Mouse (Mus musculus) MEL (cell line): ENCODE data around the gene Rps19. TPM values are rescaled to one million over a fixed set of nuclear protein-coding genes. Genes with fewer than 3 reads are reported as not detected.

Source experiments
- DNase-seq: peaks from one replicate; pipeline ENCODE4 v3.0.0; 2011; ENCODE audit warnings: low read depth, low spot score
- H3K27ac ChIP-seq: 2 replicates; pipeline ENCODE4 v1.5.1; 2012; ENCODE audit warnings: low read depth, mild to moderate bottlenecking, control low read depth, low read length, moderate library complexity; ENCODE audit not compliant: control insufficient read depth
- H3K27me3 ChIP-seq, 2 experiments: fragments of 150-350 bp in 1 of 2; sonication (generic) in 1 of 2; 2 replicates each; pipeline ENCODE4 v1.6.1; 2012; ENCODE audit warnings: low read length in 2 of 2, mild to moderate bottlenecking in 2 of 2, improper control_type of control experiment in 1 of 2, moderate library complexity in 1 of 2; ENCODE audit not compliant: insufficient read depth in 2 of 2, control insufficient read depth in 1 of 2
- H3K36me3 ChIP-seq, 2 experiments: 2 replicates each; pipeline ENCODE4 v1.6.1; 2012 to 2014; ENCODE audit warnings: low read length in 2 of 2, improper control_type of control experiment in 1 of 2, inconsistent platforms in 1 of 2, mild to moderate bottlenecking in 1 of 2; ENCODE audit not compliant: insufficient read depth in 2 of 2, control insufficient read depth in 1 of 2
- H3K4me1 ChIP-seq, 2 experiments: fragments of 150-350 bp in 1 of 2; sonication (generic) in 1 of 2; 2 replicates each; pipeline ENCODE4 v1.6.1; 2012; ENCODE audit warnings: low read length in 2 of 2, improper control_type of control experiment in 1 of 2, mild to moderate bottlenecking in 1 of 2; ENCODE audit not compliant: insufficient read depth in 2 of 2, control insufficient read depth in 1 of 2
- H3K4me3 ChIP-seq, 2 experiments: fragments of 150-350 bp in 1 of 2; sonication (generic) in 1 of 2; 2 replicates each; pipeline ENCODE4 v1.5.1; 2012; ENCODE audit warnings: low read depth in 2 of 2, low read length in 2 of 2, mild to moderate bottlenecking in 2 of 2, moderate library complexity in 2 of 2, control low read depth in 1 of 2, improper control_type of control experiment in 1 of 2; ENCODE audit not compliant: control insufficient read depth in 1 of 2, insufficient read depth in 1 of 2
- H3K79me2 ChIP-seq: 2 replicates; pipeline ENCODE4 v1.6.1; 2012; ENCODE audit warnings: mild to moderate bottlenecking, low read length, moderate library complexity; ENCODE audit not compliant: control insufficient read depth, poor library complexity, insufficient read depth
- H3K9ac ChIP-seq: 2 replicates; pipeline ENCODE4 v1.6.1; 2012; ENCODE audit warnings: low read depth, mild to moderate bottlenecking, control low read depth, low read length, moderate library complexity; ENCODE audit not compliant: control insufficient read depth, poor library complexity, severe bottlenecking
- H3K9me3 ChIP-seq: fragments of 150-350 bp; sonication (generic); replicated peaks from 2 replicates; pipeline ENCODE4 v1.6.1; 2012; ENCODE audit warnings: mild to moderate bottlenecking, low read length, improper control_type of control experiment, moderate library complexity; ENCODE audit not compliant: insufficient read depth
- BHLHE40 ChIP-seq: IDR thresholded peaks from 2 replicates; pipeline ENCODE4 v1.6.1; 2012; ENCODE audit warnings: low read depth, mild to moderate bottlenecking, inconsistent platforms, low read length, improper control_type of control experiment, borderline replicate concordance
- CHD1 ChIP-seq: IDR thresholded peaks from 2 replicates; pipeline ENCODE4 v1.6.1; 2012; ENCODE audit warnings: low read depth, mild to moderate bottlenecking, inconsistent platforms, low read length, improper control_type of control experiment
- CHD2 ChIP-seq: IDR thresholded peaks from 2 replicates; pipeline ENCODE4 v1.6.1; 2011; ENCODE audit warnings: low read length, improper control_type of control experiment
- CTCF ChIP-seq, 3 experiments: IDR thresholded peaks in 2 of 3; conservative IDR thresholded peaks in 1 of 3; 2 replicates each; pipeline ENCODE4 v1.5.1; 2011 to 2012; ENCODE audit warnings: low read length in 3 of 3, low read depth in 2 of 3, mild to moderate bottlenecking in 2 of 3, improper control_type of control experiment in 1 of 3, inconsistent platforms in 1 of 3, mixed read lengths in 1 of 3, moderate library complexity in 1 of 3; ENCODE audit not compliant: control insufficient read depth in 1 of 3, insufficient read depth in 1 of 3, poor library complexity in 1 of 3, severe bottlenecking in 1 of 3
- E2F4 ChIP-seq: IDR thresholded peaks from 2 replicates; pipeline ENCODE4 v1.6.1; 2011; ENCODE audit warnings: low read depth, low read length, improper control_type of control experiment, borderline replicate concordance
- ELF1 ChIP-seq: IDR thresholded peaks from 2 replicates; pipeline ENCODE4 v1.6.1; 2014; ENCODE audit warnings: low read depth, mild to moderate bottlenecking, inconsistent platforms, low read length, improper control_type of control experiment, moderate library complexity
- EP300 ChIP-seq, 2 experiments: IDR thresholded peaks; 2 replicates each; pipeline ENCODE4 v1.6.1; 2011; ENCODE audit warnings: improper control_type of control experiment in 2 of 2, low read length in 2 of 2, low read depth in 1 of 2, mild to moderate bottlenecking in 1 of 2
- ETS1 ChIP-seq: IDR thresholded peaks from 2 replicates; pipeline ENCODE4 v1.6.1; 2012; ENCODE audit warnings: low read depth, mild to moderate bottlenecking, inconsistent platforms, low read length, improper control_type of control experiment, moderate library complexity
- GABPA ChIP-seq: IDR thresholded peaks from 2 replicates; pipeline ENCODE4 v1.6.1; 2012; ENCODE audit warnings: low read depth, mild to moderate bottlenecking, inconsistent platforms, low read length, improper control_type of control experiment, moderate library complexity
- MAX ChIP-seq: IDR thresholded peaks from 2 replicates; pipeline ENCODE4 v1.6.1; 2011; ENCODE audit warnings: low read length, improper control_type of control experiment
- MAZ ChIP-seq: IDR thresholded peaks from 2 replicates; pipeline ENCODE4 v1.6.1; 2012; ENCODE audit warnings: low read depth, mild to moderate bottlenecking, inconsistent platforms, low read length, improper control_type of control experiment
- MEF2A ChIP-seq: IDR thresholded peaks from 2 replicates; pipeline ENCODE4 v1.6.1; 2014; ENCODE audit warnings: low read depth, mild to moderate bottlenecking, inconsistent platforms, low read length, improper control_type of control experiment; ENCODE audit not compliant: poor library complexity, insufficient replicate concordance, severe bottlenecking; ENCODE audit errors: extremely low read depth
- MYC ChIP-seq: IDR thresholded peaks from 2 replicates; pipeline ENCODE4 v1.6.1; 2011; ENCODE audit warnings: low read depth, mild to moderate bottlenecking, low read length, improper control_type of control experiment, moderate library complexity
- NELFE ChIP-seq: IDR thresholded peaks from 2 replicates; pipeline ENCODE4 v1.6.1; 2011; ENCODE audit warnings: low read depth, low read length, improper control_type of control experiment
- POLR2A ChIP-seq, 2 experiments: IDR thresholded peaks; 2 replicates each; pipeline ENCODE4 v1.6.1; 2011 to 2012; ENCODE audit warnings: low read length in 2 of 2, mild to moderate bottlenecking in 2 of 2, control low read depth in 1 of 2, improper control_type of control experiment in 1 of 2, low read depth in 1 of 2, moderate library complexity in 1 of 2; ENCODE audit not compliant: control insufficient read depth in 1 of 2, insufficient read depth in 1 of 2, poor library complexity in 1 of 2
- POLR2AphosphoS2 ChIP-seq: IDR thresholded peaks from 2 replicates; pipeline ENCODE4 v1.6.1; 2011; ENCODE audit warnings: low read length, improper control_type of control experiment
- POLR2AphosphoS5 ChIP-seq: IDR thresholded peaks from 2 replicates; pipeline ENCODE4 v1.6.1; 2012; ENCODE audit warnings: low read depth, borderline replicate concordance, mild to moderate bottlenecking, inconsistent platforms, low read length, moderate library complexity, mixed read lengths
- RAD21 ChIP-seq: IDR thresholded peaks from 2 replicates; pipeline ENCODE4 v1.6.1; 2011; ENCODE audit warnings: mild to moderate bottlenecking, low read depth, low read length, improper control_type of control experiment
- RCOR1 ChIP-seq: IDR thresholded peaks from 2 replicates; pipeline ENCODE4 v1.6.1; 2012; ENCODE audit warnings: low read depth, mild to moderate bottlenecking, inconsistent platforms, low read length, improper control_type of control experiment
- SIN3A ChIP-seq: IDR thresholded peaks from 2 replicates; pipeline ENCODE4 v1.6.1; 2012; ENCODE audit warnings: low read length, improper control_type of control experiment, inconsistent platforms
- SMC3 ChIP-seq: IDR thresholded peaks from 2 replicates; pipeline ENCODE4 v1.6.1; 2011; ENCODE audit warnings: low read depth, low read length, improper control_type of control experiment
- TAL1 ChIP-seq: IDR thresholded peaks from 2 replicates; pipeline ENCODE4 v1.6.1; 2012; ENCODE audit warnings: mild to moderate bottlenecking, inconsistent platforms, low read length, moderate library complexity, mixed read lengths
- USF1 ChIP-seq: IDR thresholded peaks from 2 replicates; pipeline ENCODE4 v1.6.1; 2014; ENCODE audit warnings: low read depth, mild to moderate bottlenecking, inconsistent platforms, low read length, improper control_type of control experiment, moderate library complexity
- USF2 ChIP-seq, 2 experiments: IDR thresholded peaks; 2 replicates each; pipeline ENCODE4 v1.6.1; 2011 to 2012; ENCODE audit warnings: improper control_type of control experiment in 2 of 2, low read length in 2 of 2, borderline replicate concordance in 1 of 2, inconsistent platforms in 1 of 2, low read depth in 1 of 2, mild to moderate bottlenecking in 1 of 2; ENCODE audit not compliant: insufficient read depth in 1 of 2
- ZC3H11A ChIP-seq: IDR thresholded peaks from 2 replicates; pipeline ENCODE4 v1.6.1; 2012; ENCODE audit warnings: low read depth, mild to moderate bottlenecking, inconsistent platforms, low read length, improper control_type of control experiment
- polyA plus RNA-seq, 2 experiments: library from polyadenylated mRNA; stranded (reverse) in 1 of 2; unstranded in 1 of 2; fragments of >175 nt in 1 of 2; fragments of >200 nt in 1 of 2; gene quantifications; 2 replicates each; pipeline versions ENCODE4 v1.2.1 to v1.2.4; 2012; ENCODE audit warnings: low replicate concordance in 2 of 2, low read depth in 1 of 2; ENCODE audit not compliant: insufficient read length in 2 of 2, insufficient read depth in 1 of 2, missing spikeins in 1 of 2
- total RNA-seq: library from RNA; depleted of rRNA; stranded (reverse); fragments of 300-350 nt; gene quantifications from 2 replicates; pipeline ENCODE4 v1.2.3, GENCODE M21; 2012

Gene Rps19
- total and polyA plus RNA-seq, 3 experiments = 2,454 to 3,580 TPM; not detected in 1

GRCm38 (mm10) chr7:24904070-24904483 lies 19.9 kb downstream of the Rps19 start (continued):
- TF ChIP-seq GABPA (peak; percentile 87; the same call in 1 of the 2 replicates), CHD2 (no peak), TAL1 (no peak), POLR2AphosphoS5 (no peak), USF1 (no peak; the same call in 1 of the 2 replicates), E2F4 (peak; percentile 38; the same call in 1 of the 2 replicates), SMC3 (no peak; the same call in 1 of the 2 replicates), CHD1 (no peak), MEF2A (no peak)
- TF ChIP-seq, all 39 proteins: peak for 17

- no peak for TF ChIP-seq ELF1
- peak; percentile 43 for TF ChIP-seq RAD21
- peak; percentile 26; the same call in 1 of the 2 replicates for TF ChIP-seq ZC3H11A
- TF ChIP-seq MAZ = peak; percentile 37; the same call in 1 of the 2 replicates
- TF ChIP-seq MYC = 0 out of 2 replicates have a peak, but pooled peaks have one; percentile 15
- TF ChIP-seq NELFE = no peak
- TF ChIP-seq E2F4 = no peak
- TF ChIP-seq ETS1 = no peak
- TF ChIP-seq RCOR1 = no peak
- no peak for TF ChIP-seq TAL1
- no peak for TF ChIP-seq POLR2AphosphoS2
- TF ChIP-seq BHLHE40 = no peak
- TF ChIP-seq EP300 (IDR thresholded peaks at IDR 0.05; ENCODE audit: low read depth in 1 of 2, low read length in 2 of 2) = 0 out of 4 replicates have a peak, but pooled peaks of 1 of the 2 experiments have one; percentile 8
- TF ChIP-seq POLR2AphosphoS5 = no peak
- TF ChIP-seq MAX = no peak
- TF ChIP-seq POLR2A (IDR thresholded peaks at IDR 0.05; ENCODE audit: control insufficient read depth in 1 of 2, insufficient read depth in 1 of 2, low read depth in 1 of 2, low read length in 2 of 2, poor library complexity in 1 of 2) = no peak
- TF ChIP-seq USF2 (IDR thresholded peaks at IDR 0.05; ENCODE audit: borderline replicate concordance in 1 of 2, insufficient read depth in 1 of 2, low read depth in 1 of 2, low read length in 2 of 2) = no peak
- peak; percentile 76 for TF ChIP-seq SMC3
- TF ChIP-seq CTCF (IDR thresholded peaks at IDR 0.05 in 2 of 3, conservative IDR thresholded peaks at IDR 0.05 in 1 of 3; ENCODE audit: control insufficient read depth in 1 of 3, insufficient read depth in 1 of 3, low read depth in 2 of 3, low read length in 3 of 3, poor library complexity in 1 of 3, severe bottlenecking in 1 of 3) = peak; percentile 51 to 73 (median 70); a peak in 5 of 6 replicates
- no peak for TF ChIP-seq MEF2A
- peak; percentile 70; the same call in 1 of the 2 replicates for TF ChIP-seq SIN3A
- H3K4me3 ChIP-seq = peak overlapping the region; percentile 79 to 92
- no peaks in the 10 kb centered on the region for H3K9me3 ChIP-seq
- DNase-seq = peak; percentile 83
- peak overlapping the region; percentile 85 for H3K9ac ChIP-seq
- no peaks in the 10 kb centered on the region for H3K27me3 ChIP-seq
- no peak overlapping the region; the same call in 1 of the 2 replicates for H3K27ac ChIP-seq
- peaks cover 0 to 23% of the 10 kb centered on the region in 2 experiments for H3K36me3 ChIP-seq
- H3K79me2 ChIP-seq = peaks cover 28% of the 10 kb centered on the region
- peaks cover 0 to 37% of the 10 kb centered on the region in 2 experiments; a peak in 2 of 4 replicates for H3K4me1 ChIP-seq
These were observed 20.8 kb downstream of the Rps19 start for GRCm38 (mm10) chr7:24904936-24905335.
